Mouse (Mus musculus): Measurements from ENCODE around the gene Rfx3. TPM values are rescaled to one million over a fixed set of nuclear protein-coding genes. Genes with fewer than 3 reads are reported as not detected.
A peak's percentile ranks its signal among the peaks of the same experiment; 100 is the strongest.

Rfx3 gene
- 1.6 and 1.9 TPM in 2 replicates for polyA plus RNA-seq (2015; fragmentation: Nextera tagmentation; extraction: Ambion mirVana)

GRCm38 (mm10) chr19:28010471-28011395, at the start of gene Rfx3:
TSS of gene Rfx3 (minus strand) at chr19:28011166.
- WGBS: 1% methylated on average over 59 of the region's 78 CpGs

DNA sequence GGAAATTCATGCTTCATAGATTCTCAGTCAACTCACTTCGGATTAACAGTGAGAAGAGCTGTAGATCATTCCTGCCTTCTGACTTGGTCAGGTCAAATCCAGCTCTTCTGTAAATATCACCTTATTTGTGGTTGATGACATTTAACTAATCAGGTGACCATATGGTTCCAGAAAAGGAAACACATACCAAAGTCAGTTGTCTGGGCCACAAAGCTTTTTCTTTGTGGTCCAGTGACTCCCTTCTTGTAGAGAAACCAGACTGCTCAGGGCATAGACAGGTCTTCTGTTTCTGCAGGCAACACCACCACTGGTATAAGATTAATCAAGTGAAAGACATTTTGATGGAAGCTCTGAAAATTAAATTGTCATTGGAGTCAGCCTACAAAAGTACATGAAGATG, 41.1 kb upstream of the Rfx3 start:
- TF ChIP-seq CTCF (IDR thresholded peaks at IDR 0.05; ENCODE audit: low read depth): no peak
- no peak for ATAC-seq

More at GRCm38 (mm10) chr19:28010471-28011395, at the start of gene Rfx3:
- Histone ChIP-seq H3K9me3 (ENCODE audit: control insufficient read depth) (no peaks in the 10 kb centered on the region), H3K4me2 (replicated peaks; ENCODE audit: low read depth) (peak within 1 kb of the TSS; percentile 89), H3K9ac (ENCODE audit: low read depth, low read length) (peak within 1 kb of the TSS; percentile 85), H3K4me1 (replicated peaks; ENCODE audit: control insufficient read depth, insufficient read depth, low read length) (no peaks in the 10 kb centered on the region), H3K27ac (ENCODE audit: low read depth, low read length) (peak within 1 kb of the TSS; percentile 99), H3K36me3 (ENCODE audit: control insufficient read depth, insufficient read depth) (no peaks in the 10 kb centered on the region), H3K27me3 (replicated peaks; ENCODE audit: control insufficient read depth, insufficient read depth, low read length) (no peaks in the 10 kb centered on the region), H3K4me3 (ENCODE audit: low read depth, low read length) (peak within 1 kb of the TSS; percentile 98)
- peak; percentile 91 for ATAC-seq
- TF ChIP-seq CTCF (IDR thresholded peaks at IDR 0.05; ENCODE audit: low read depth): no peak

GRCm38 (mm10) chr19:28051571-28051970, 40.6 kb upstream of the Rfx3 start:
- H3K4me2 ChIP-seq (replicated peaks; ENCODE audit: low read depth): no peak overlapping the region
- no peak overlapping the region for H3K4me3 ChIP-seq (ENCODE audit: low read depth, low read length)
- H3K9ac ChIP-seq (ENCODE audit: low read depth, low read length): no peak overlapping the region
- 78% methylated on average over 5 of the region's 5 CpGs for WGBS
- no peaks in the 10 kb centered on the region for H3K4me1 ChIP-seq (replicated peaks; ENCODE audit: control insufficient read depth, insufficient read depth, low read length)
- no peak for ATAC-seq
- no peak for TF ChIP-seq CTCF (IDR thresholded peaks at IDR 0.05; ENCODE audit: low read depth)
- no peak overlapping the region for H3K27ac ChIP-seq (ENCODE audit: low read depth, low read length)
- H3K9me3 ChIP-seq (ENCODE audit: control insufficient read depth): no peaks in the 10 kb centered on the region
- no peaks in the 10 kb centered on the region for H3K36me3 ChIP-seq (ENCODE audit: control insufficient read depth, insufficient read depth)
- H3K27me3 ChIP-seq (replicated peaks; ENCODE audit: control insufficient read depth, insufficient read depth, low read length): no peaks in the 10 kb centered on the region

More for the DNA sequence above, 41.1 kb upstream of the Rfx3 start:
- Histone ChIP-seq H3K36me3 (ENCODE audit: control insufficient read depth, insufficient read depth) (no peaks in the 10 kb centered on the region), H3K4me3 (ENCODE audit: low read depth, low read length) (no peak overlapping the region), H3K9me3 (ENCODE audit: control insufficient read depth) (no peaks in the 10 kb centered on the region), H3K27me3 (replicated peaks; ENCODE audit: control insufficient read depth, insufficient read depth, low read length) (no peaks in the 10 kb centered on the region), H3K9ac (ENCODE audit: low read depth, low read length) (no peak overlapping the region), H3K4me1 (replicated peaks; ENCODE audit: control insufficient read depth, insufficient read depth, low read length) (no peaks in the 10 kb centered on the region), H3K27ac (ENCODE audit: low read depth, low read length) (no peak overlapping the region), H3K4me2 (replicated peaks; ENCODE audit: low read depth) (no peak overlapping the region)
- WGBS: 91% methylated on average over 1 of the region's 1 CpGs

- no peak overlapping the region for H3K27ac ChIP-seq (ENCODE audit: low read depth, low read length)
- H3K4me1 ChIP-seq (replicated peaks; ENCODE audit: control insufficient read depth, insufficient read depth, low read length): no peaks in the 10 kb centered on the region
- TF ChIP-seq CTCF (IDR thresholded peaks at IDR 0.05; ENCODE audit: low read depth): no peak
- no peak for ATAC-seq
- no peaks in the 10 kb centered on the region for H3K36me3 ChIP-seq (ENCODE audit: control insufficient read depth, insufficient read depth)
- no peak overlapping the region for H3K4me2 ChIP-seq (replicated peaks; ENCODE audit: low read depth)
- H3K9me3 ChIP-seq (ENCODE audit: control insufficient read depth): no peaks in the 10 kb centered on the region
- no peaks in the 10 kb centered on the region for H3K27me3 ChIP-seq (replicated peaks; ENCODE audit: control insufficient read depth, insufficient read depth, low read length)
- WGBS: 86% methylated on average over 4 of the region's 4 CpGs
- no peak overlapping the region for H3K9ac ChIP-seq (ENCODE audit: low read depth, low read length)
- no peak overlapping the region for H3K4me3 ChIP-seq (ENCODE audit: low read depth, low read length)
Observed at GRCm38 (mm10) chr19:28049280-28049679, 38.3 kb upstream of the Rfx3 start.

DNA sequence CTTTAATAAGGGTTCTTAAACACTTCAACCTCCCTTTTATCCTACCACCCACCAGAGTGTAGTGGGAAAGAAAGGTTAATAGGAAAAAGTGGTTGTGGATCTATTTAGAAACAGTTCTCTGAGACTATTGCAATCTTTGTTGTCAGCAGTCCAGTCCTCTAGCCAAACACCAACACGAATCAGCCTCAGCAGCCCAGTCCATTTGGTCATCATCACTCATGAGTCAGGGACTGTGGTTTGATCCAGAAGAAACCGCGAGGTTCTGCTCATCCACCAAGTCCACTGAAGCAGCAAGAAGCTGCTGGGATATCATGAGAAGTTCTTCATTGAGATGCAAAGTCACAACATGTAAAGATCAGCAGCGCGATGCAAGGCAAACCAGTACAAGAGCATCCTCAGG, 35.8 kb upstream of the Rfx3 start:
- no peak overlapping the region for H3K4me3 ChIP-seq (ENCODE audit: low read depth, low read length)
- H3K27ac ChIP-seq (ENCODE audit: low read depth, low read length): no peak overlapping the region
- TF ChIP-seq CTCF (IDR thresholded peaks at IDR 0.05; ENCODE audit: low read depth): no peak
- H3K9me3 ChIP-seq (ENCODE audit: control insufficient read depth): no peaks in the 10 kb centered on the region
- ATAC-seq: no peak
- 92% methylated on average over 5 of the region's 5 CpGs for WGBS
- no peak overlapping the region for H3K9ac ChIP-seq (ENCODE audit: low read depth, low read length)
- no peaks in the 10 kb centered on the region for H3K4me1 ChIP-seq (replicated peaks; ENCODE audit: control insufficient read depth, insufficient read depth, low read length)
- no peaks in the 10 kb centered on the region for H3K27me3 ChIP-seq (replicated peaks; ENCODE audit: control insufficient read depth, insufficient read depth, low read length)
- H3K36me3 ChIP-seq (ENCODE audit: control insufficient read depth, insufficient read depth): no peaks in the 10 kb centered on the region
- no peak overlapping the region for H3K4me2 ChIP-seq (replicated peaks; ENCODE audit: low read depth)

DNA sequence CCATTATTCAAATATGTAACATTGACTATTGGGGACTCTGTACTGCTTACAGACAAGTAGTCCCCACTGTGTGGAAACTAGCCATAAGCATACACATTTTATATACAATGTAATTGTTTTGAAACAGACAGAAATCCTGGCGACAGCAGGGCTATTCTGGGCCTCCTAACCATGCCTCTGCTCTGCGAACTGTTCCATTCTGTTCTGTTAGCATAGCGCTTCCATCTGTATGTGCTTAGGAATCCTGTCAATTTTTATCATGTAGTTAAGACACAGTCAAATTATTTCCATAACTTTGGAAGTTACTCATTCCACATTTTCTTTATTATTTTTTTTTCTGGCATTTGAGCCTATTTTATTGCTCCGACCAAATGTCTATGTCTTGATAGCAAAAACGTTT, 34.0 kb upstream of the Rfx3 start:
- WGBS: 73% methylated on average over 5 of the region's 5 CpGs
- TF ChIP-seq CTCF (IDR thresholded peaks at IDR 0.05; ENCODE audit: low read depth): no peak
- no peaks in the 10 kb centered on the region for H3K27me3 ChIP-seq (replicated peaks; ENCODE audit: control insufficient read depth, insufficient read depth, low read length)
- H3K9ac ChIP-seq (ENCODE audit: low read depth, low read length): no peak overlapping the region
- no peak overlapping the region for H3K4me2 ChIP-seq (replicated peaks; ENCODE audit: low read depth)
- no peak overlapping the region for H3K27ac ChIP-seq (ENCODE audit: low read depth, low read length)
- ATAC-seq: no peak
- H3K4me1 ChIP-seq (replicated peaks; ENCODE audit: control insufficient read depth, insufficient read depth, low read length): no peaks in the 10 kb centered on the region
- H3K4me3 ChIP-seq (ENCODE audit: low read depth, low read length): no peak overlapping the region
- H3K36me3 ChIP-seq (ENCODE audit: control insufficient read depth, insufficient read depth): no peaks in the 10 kb centered on the region
- H3K9me3 ChIP-seq (ENCODE audit: control insufficient read depth): no peaks in the 10 kb centered on the region
